Mouse (Mus musculus): ENCODE measurements around the gene Incenp. TPM values are rescaled to one million over a fixed set of nuclear protein-coding genes. Genes with fewer than 3 reads are reported as not detected.
"Not testable (repeated sequence)": the region's sequence is repeated elsewhere in the genome, so short reads cannot be mapped to it uniquely, and the experiment has no call there.

Incenp gene
- total RNA-seq, 2 experiments from 2014 or later = 24.7 to 30.7 TPM

DNA sequence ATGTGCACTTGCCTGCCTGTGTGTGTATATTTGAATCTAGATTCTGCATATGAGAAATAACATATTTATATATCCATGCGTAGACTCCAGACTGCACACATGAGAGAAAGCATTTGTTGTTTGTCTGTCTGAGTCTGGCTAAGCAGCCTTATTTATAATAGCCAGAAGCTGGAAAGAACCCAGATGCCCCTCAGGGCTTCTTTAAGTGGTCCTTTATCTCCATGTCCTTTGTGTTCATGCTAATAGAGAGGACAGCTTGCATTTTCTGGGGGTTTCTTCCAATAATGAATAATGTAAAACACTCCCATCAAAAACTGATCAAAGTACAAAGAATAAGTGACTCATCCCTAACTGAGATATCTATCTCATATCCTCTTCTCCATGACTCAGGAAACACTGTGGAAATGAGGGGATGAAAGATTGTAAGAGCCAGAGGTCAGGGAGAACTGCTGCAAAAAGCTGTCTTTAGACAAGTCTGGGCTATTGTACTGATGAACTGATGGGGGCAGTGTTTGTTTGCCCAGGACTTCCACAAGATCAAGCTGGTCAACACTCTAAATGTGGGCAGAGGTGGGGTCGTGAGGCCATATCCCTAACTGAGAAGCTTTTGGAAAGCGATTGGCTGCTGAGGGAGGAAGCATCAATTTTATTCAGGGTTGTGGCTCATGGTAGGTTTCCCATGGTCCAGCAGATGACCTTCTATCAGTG lies 49.8 kb downstream of the Incenp start:
- intact Hi-C loops (cut with DNase I); DNase-seq (ENCODE audit: low spot score in 2 of 2): not testable (repeated sequence)

DNA sequence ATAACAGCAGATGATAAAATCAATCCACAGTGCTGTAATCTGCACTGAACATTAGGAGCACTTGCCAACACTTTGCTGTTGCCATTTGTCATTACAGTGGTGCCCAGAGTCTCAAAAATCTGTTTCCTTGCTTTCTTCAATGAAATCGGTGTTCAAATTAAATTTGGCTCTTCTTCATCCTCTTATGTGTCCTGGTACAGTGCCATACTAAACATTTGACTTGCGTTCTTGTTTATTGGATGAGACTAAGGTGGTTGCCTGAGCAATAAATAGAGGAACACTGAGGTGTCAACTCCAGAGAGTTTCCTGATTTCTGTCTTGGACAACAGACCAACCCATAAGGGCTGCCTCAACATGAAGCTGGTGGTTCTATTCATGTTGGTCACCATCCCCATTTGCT lies 52.1 kb downstream of the Incenp start, which contains the start of gene Scgb2a2:
Scgb2a2 (plus strand) TSS at position 301 of the 400 bp plus-strand sequence.
- DNase-seq (ENCODE audit: low spot score in 2 of 2) = no peak
- intact Hi-C loops (cut with DNase I) = no loop called here

DNA sequence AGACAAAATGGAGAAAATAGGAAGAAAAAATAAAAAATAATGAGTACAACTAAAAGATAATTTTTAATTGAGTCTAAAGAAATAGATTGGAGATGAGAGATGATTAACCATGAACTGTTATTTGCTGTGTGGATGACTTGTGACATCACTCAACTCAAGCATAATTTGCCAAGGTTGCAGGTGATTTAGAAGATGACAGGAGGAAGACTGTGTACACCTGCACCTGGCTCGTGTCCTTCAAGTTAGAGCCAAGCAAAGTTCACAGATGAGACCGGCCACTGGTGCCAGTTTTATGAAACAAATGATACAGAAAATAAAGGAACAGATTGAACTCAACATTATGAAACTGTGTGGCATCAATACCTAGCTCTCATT lies 62.0 kb downstream of the Incenp start:
- intact Hi-C loops (cut with DNase I) = no loop called here
- DNase-seq (ENCODE audit: low spot score in 2 of 2) = no peak

DNA sequence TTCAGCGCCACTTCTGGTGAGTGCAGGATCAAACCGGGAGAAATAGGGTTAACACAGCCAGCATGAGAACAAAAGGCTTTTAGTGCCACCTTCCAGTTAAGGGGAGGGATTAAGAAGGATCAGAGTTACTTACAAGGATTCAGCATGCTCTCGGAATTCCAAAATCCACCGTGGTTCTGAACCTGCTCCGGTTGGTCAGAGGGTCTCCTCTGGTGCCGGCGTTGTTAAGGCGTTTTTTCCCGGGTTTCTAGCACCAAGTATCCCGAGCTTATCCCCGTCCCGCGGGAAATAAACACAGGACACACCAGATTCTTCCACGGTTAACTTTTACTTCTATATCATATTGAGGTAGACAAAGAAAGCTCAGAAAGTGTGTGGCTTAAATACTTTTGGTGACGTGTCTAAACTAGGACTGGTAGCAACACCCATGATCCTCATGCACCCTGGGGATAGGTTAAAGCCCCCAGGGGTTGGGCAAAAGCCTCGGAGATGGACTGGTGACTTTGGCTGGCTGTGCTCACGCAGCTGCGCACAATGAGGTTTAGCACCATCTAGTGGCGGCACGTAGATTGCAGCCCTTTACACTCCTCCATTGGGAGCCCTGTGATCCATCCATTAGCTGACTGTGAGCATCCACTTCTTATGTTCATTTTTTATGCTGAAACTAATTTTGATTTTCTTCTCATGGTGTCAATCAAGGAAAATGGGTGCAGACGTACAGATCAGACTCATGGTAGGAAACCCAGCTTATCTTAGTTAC lies 62.6 kb downstream of the Incenp start:
- intact Hi-C loops (cut with DNase I) = not testable (repeated sequence)
- DNase-seq (ENCODE audit: low spot score in 2 of 2) = peak; percentile 32 to 36

Small RNAs within 50 kb of the gene (microRNA-seq; reads per million reads assigned to microRNA genes)
- not detected for gene Gm22369
- gene Gm24484 = not detected

Other genes starting within 250 kb of the Incenp start
- gene Scgb2a2, start 52.0 kb downstream of the Incenp start, total RNA-seq (2021) = not detected
- 1,000 to 10,000 TPM; 2,116 to 2,547 TPM for gene Fth1, start 81.0 kb upstream of the Incenp start, total RNA-seq (2021)
- gene Best1, start 102.1 kb upstream of the Incenp start, total RNA-seq (2021) = 1 to 10 TPM; 1.0 to 1.2 TPM
- 1 to 10 TPM; 8.5 to 9.9 TPM for gene Rab3il1, start 102.1 kb upstream of the Incenp start, total RNA-seq (2021)
- gene Fads3, start 142.0 kb upstream of the Incenp start, total RNA-seq (2021) = 10 to 100 TPM; 26.1 to 29.6 TPM
- 100 to 1,000 TPM; 117 to 131 TPM for gene Fads2, start 202.2 kb upstream of the Incenp start, total RNA-seq (2021)

Measured in left cerebral cortex, postnatal 36 days (tissue).